Mouse (Mus musculus) hindbrain, embryonic 13.5 days (tissue): ENCODE measurements around the gene Gba. TPM values are rescaled to one million over a fixed set of nuclear protein-coding genes. Genes with fewer than 3 reads are reported as not detected.

Source experiments
- ATAC-seq: fragments of 200-750 bp; cut with Nextera tagmentation; 2 replicates; pipeline ENCODE4 v1.8.0; 2017; ENCODE audit warnings: moderate TSS enrichment; ENCODE audit not compliant: low FRiP score
- H3K27ac ChIP-seq: fragments of 300-500 bp; sonication (generic); 2 replicates; pipeline ENCODE4 v1.5.1; 2015; ENCODE audit warnings: inconsistent platforms, mild to moderate bottlenecking, moderate library complexity
- H3K27me3 ChIP-seq: fragments of 300-500 bp; sonication (generic); 2 replicates; pipeline ENCODE4 v1.6.1; 2015; ENCODE audit warnings: mild to moderate bottlenecking, inconsistent platforms
- H3K36me3 ChIP-seq: fragments of 300-500 bp; sonication (generic); 2 replicates; pipeline ENCODE4 v1.6.1; 2015; ENCODE audit warnings: mild to moderate bottlenecking, inconsistent platforms
- H3K4me1 ChIP-seq: fragments of 300-500 bp; sonication (generic); replicated peaks from 2 replicates; pipeline ENCODE4 v1.6.1; 2015; ENCODE audit warnings: inconsistent platforms
- H3K4me2 ChIP-seq: fragments of 300-500 bp; sonication (generic); 2 replicates; pipeline ENCODE4 v1.6.1; 2015; ENCODE audit warnings: inconsistent platforms, mild to moderate bottlenecking, moderate library complexity
- H3K4me3 ChIP-seq: fragments of 300-500 bp; sonication (generic); 2 replicates; pipeline ENCODE4 v1.5.1; 2015; ENCODE audit warnings: mild to moderate bottlenecking, inconsistent platforms
- H3K9ac ChIP-seq: fragments of 300-500 bp; sonication (generic); 2 replicates; pipeline ENCODE4 v1.6.1; 2015; ENCODE audit warnings: mild to moderate bottlenecking, inconsistent platforms
- H3K9me3 ChIP-seq: fragments of 300-500 bp; sonication (generic); 2 replicates; pipeline ENCODE4 v1.6.1; 2016; ENCODE audit warnings: inconsistent platforms
- WGBS: fragments of 180-500 bp; shearing (Covaris S2); methylation state at CpG from one replicate; pipeline ENCODE4 v1.1.7; 2015; 5-methylcytosine and 5-hydroxymethylcytosine counted together
- polyA plus RNA-seq: library from polyadenylated mRNA; unstranded; fragments of >200 nt; fragmentation: Nextera tagmentation; extraction: Ambion mirVana; gene quantifications from 2 replicates; pipeline ENCODE4 v1.2.1, GENCODE M21; 2015

Gene Gba
- polyA plus RNA-seq, 1 experiment from 2014 or later = 47.9 TPM

- Histone ChIP-seq H3K4me1 (peaks cover 2% of the 10 kb centered on the region), H3K27me3 (0 out of 2 replicates have a peak, but pooled peaks cover 8% of the 10 kb centered on the region), H3K4me2 (no peak overlapping the region), H3K27ac (no peak overlapping the region), H3K4me3 (no peak overlapping the region), H3K36me3 (peaks cover 59% of the 10 kb centered on the region), H3K9ac (no peak overlapping the region), H3K9me3 (no peaks in the 10 kb centered on the region)
- 82% methylated on average over 12 of the region's 14 CpGs for WGBS
- ATAC-seq = no peak
These were observed 30.9 kb downstream of the Gba start for GRCm38 (mm10) chr3:89233562-89234110.

GRCm38 (mm10) chr3:89236516-89236915 lies 33.8 kb downstream of the Gba start:
- Histone ChIP-seq H3K4me3 (no peak overlapping the region), H3K4me1 (peaks cover under 1% of the 10 kb centered on the region; the same call in 1 of the 2 replicates), H3K27ac (no peak overlapping the region), H3K36me3 (peaks cover 88% of the 10 kb centered on the region), H3K9me3 (no peaks in the 10 kb centered on the region), H3K9ac (no peak overlapping the region), H3K4me2 (no peak overlapping the region), H3K27me3 (no peaks in the 10 kb centered on the region)
- 94% methylated on average over 10 of the region's 10 CpGs for WGBS
- no peak for ATAC-seq

- 94% methylated on average over 21 of the region's 21 CpGs for WGBS
- H3K9me3 ChIP-seq = no peaks in the 10 kb centered on the region
- no peaks in the 10 kb centered on the region for H3K27me3 ChIP-seq
- H3K4me1 ChIP-seq = peaks cover 12% of the 10 kb centered on the region
- no peak overlapping the region for H3K9ac ChIP-seq
- ATAC-seq = no peak
- H3K27ac ChIP-seq = no peak overlapping the region
- peaks cover 97% of the 10 kb centered on the region for H3K36me3 ChIP-seq
- H3K4me2 ChIP-seq = no peak overlapping the region
- no peak overlapping the region for H3K4me3 ChIP-seq
These were observed 35.0 kb downstream of the Gba start for GRCm38 (mm10) chr3:89237682-89238081.

GRCm38 (mm10) chr3:89238494-89238893 lies 35.8 kb downstream of the Gba start:
- H3K9me3 ChIP-seq = no peaks in the 10 kb centered on the region
- no peak overlapping the region for H3K9ac ChIP-seq
- H3K27me3 ChIP-seq = no peaks in the 10 kb centered on the region
- H3K36me3 ChIP-seq = peaks cover 90% of the 10 kb centered on the region
- H3K4me1 ChIP-seq = peaks cover 20% of the 10 kb centered on the region
- no peak overlapping the region for H3K4me3 ChIP-seq
- no peak overlapping the region for H3K27ac ChIP-seq
- WGBS = 72% methylated on average over 8 of the region's 12 CpGs
- no peak overlapping the region for H3K4me2 ChIP-seq
- no peak for ATAC-seq

- Histone ChIP-seq H3K4me3 (peak overlapping the region; percentile 72; the same call in 1 of the 2 replicates), H3K36me3 (peaks cover 51% of the 10 kb centered on the region), H3K27me3 (no peaks in the 10 kb centered on the region), H3K4me1 (peaks cover 43% of the 10 kb centered on the region), H3K9me3 (no peaks in the 10 kb centered on the region), H3K27ac (no peak overlapping the region), H3K4me2 (peak overlapping the region; percentile 93), H3K9ac (no peak overlapping the region)
- 70% methylated on average over 9 of the region's 9 CpGs for WGBS
- no peak for ATAC-seq
These were observed 39.7 kb downstream of the Gba start for GRCm38 (mm10) chr3:89242331-89242895.

- Histone ChIP-seq H3K27ac (peak overlapping the region; percentile 98), H3K36me3 (peaks cover 42% of the 10 kb centered on the region), H3K9me3 (no peaks in the 10 kb centered on the region), H3K4me1 (peaks cover 50% of the 10 kb centered on the region), H3K9ac (peak overlapping the region; percentile 88), H3K4me3 (peak overlapping the region; percentile 72), H3K27me3 (no peaks in the 10 kb centered on the region), H3K4me2 (peak overlapping the region; percentile 93)
- 15% methylated on average over 14 of the region's 14 CpGs for WGBS
- ATAC-seq = 0 out of 2 replicates have a peak, but pooled peaks have one; percentile 9
These were observed 40.9 kb downstream of the Gba start for GRCm38 (mm10) chr3:89243609-89244008.

- WGBS = 12% methylated on average over 25 of the region's 25 CpGs
- Histone ChIP-seq H3K27me3 (no peaks in the 10 kb centered on the region), H3K4me2 (peak overlapping the region; percentile 93), H3K4me3 (peak overlapping the region; percentile 72), H3K9ac (peak overlapping the region; percentile 88), H3K36me3 (peaks cover 41% of the 10 kb centered on the region), H3K4me1 (peaks cover 50% of the 10 kb centered on the region), H3K27ac (peak overlapping the region; percentile 98), H3K9me3 (no peaks in the 10 kb centered on the region)
- ATAC-seq = peak; percentile 47
These were observed 41.6 kb downstream of the Gba start for GRCm38 (mm10) chr3:89244158-89244981.

GRCm38 (mm10) chr3:89244982-89245687 lies 42.4 kb downstream of the Gba start:
- Histone ChIP-seq H3K9ac (peak overlapping the region; percentile 88), H3K4me2 (peak overlapping the region; percentile 93), H3K9me3 (no peaks in the 10 kb centered on the region), H3K27ac (peak overlapping the region; percentile 98), H3K4me3 (peak overlapping the region; percentile 72), H3K4me1 (peaks cover 50% of the 10 kb centered on the region), H3K27me3 (no peaks in the 10 kb centered on the region), H3K36me3 (peaks cover 40% of the 10 kb centered on the region)
- peak; percentile 67 for ATAC-seq
- under 1% methylated on average over 15 of the region's 26 CpGs for WGBS

- WGBS = 3% methylated on average over 20 of the region's 20 CpGs
- Histone ChIP-seq H3K36me3 (peaks cover 34% of the 10 kb centered on the region), H3K9me3 (no peaks in the 10 kb centered on the region), H3K27ac (peak within 1 kb of the TSS; percentile 98), H3K27me3 (no peaks in the 10 kb centered on the region), H3K4me2 (peak within 1 kb of the TSS; percentile 93), H3K9ac (peak within 1 kb of the TSS; percentile 88), H3K4me3 (peak within 1 kb of the TSS; percentile 72), H3K4me1 (peaks cover 55% of the 10 kb centered on the region)
- peak; percentile 68 for ATAC-seq
These were observed 43.0 kb downstream of the Gba start, which contains the start of gene Krtcap2 for GRCm38 (mm10) chr3:89245688-89246171. Gene Krtcap2, plus strand, starts transcription at chr3:89245966.

- H3K9me3 ChIP-seq = no peaks in the 10 kb centered on the region
- H3K4me2 ChIP-seq = peak within 1 kb of the TSS; percentile 93
- peak within 1 kb of the TSS; percentile 98 for H3K27ac ChIP-seq
- H3K27me3 ChIP-seq = no peaks in the 10 kb centered on the region
- H3K36me3 ChIP-seq = peaks cover 26% of the 10 kb centered on the region
- under 1% methylated on average over 42 of the region's 42 CpGs for WGBS
- H3K4me1 ChIP-seq = peaks cover 62% of the 10 kb centered on the region
- peak within 1 kb of the TSS; percentile 72 for H3K4me3 ChIP-seq
- peak; percentile 49 for ATAC-seq
- peak within 1 kb of the TSS; percentile 88 for H3K9ac ChIP-seq
These were observed 43.8 kb downstream of the Gba start, which contains the start of gene Trim46 for GRCm38 (mm10) chr3:89246261-89247100. Gene Trim46, minus strand, starts transcription at chr3:89246309.

- peak overlapping the region; percentile 72 for H3K4me3 ChIP-seq
- H3K4me2 ChIP-seq = peak overlapping the region; percentile 93
- WGBS = 87% methylated on average over 4 of the region's 4 CpGs
- peak overlapping the region; percentile 88; the same call in 1 of the 2 replicates for H3K9ac ChIP-seq
- no peaks in the 10 kb centered on the region for H3K9me3 ChIP-seq
- no peak overlapping the region for H3K27ac ChIP-seq
- H3K27me3 ChIP-seq = peaks cover 3% of the 10 kb centered on the region; the same call in 1 of the 2 replicates
- peaks cover 58% of the 10 kb centered on the region for H3K4me1 ChIP-seq
- ATAC-seq = no peak
- peaks cover 17% of the 10 kb centered on the region for H3K36me3 ChIP-seq
These were observed 44.7 kb downstream of the Gba start for GRCm38 (mm10) chr3:89247466-89247865.
